In the genomic region with DNA sequence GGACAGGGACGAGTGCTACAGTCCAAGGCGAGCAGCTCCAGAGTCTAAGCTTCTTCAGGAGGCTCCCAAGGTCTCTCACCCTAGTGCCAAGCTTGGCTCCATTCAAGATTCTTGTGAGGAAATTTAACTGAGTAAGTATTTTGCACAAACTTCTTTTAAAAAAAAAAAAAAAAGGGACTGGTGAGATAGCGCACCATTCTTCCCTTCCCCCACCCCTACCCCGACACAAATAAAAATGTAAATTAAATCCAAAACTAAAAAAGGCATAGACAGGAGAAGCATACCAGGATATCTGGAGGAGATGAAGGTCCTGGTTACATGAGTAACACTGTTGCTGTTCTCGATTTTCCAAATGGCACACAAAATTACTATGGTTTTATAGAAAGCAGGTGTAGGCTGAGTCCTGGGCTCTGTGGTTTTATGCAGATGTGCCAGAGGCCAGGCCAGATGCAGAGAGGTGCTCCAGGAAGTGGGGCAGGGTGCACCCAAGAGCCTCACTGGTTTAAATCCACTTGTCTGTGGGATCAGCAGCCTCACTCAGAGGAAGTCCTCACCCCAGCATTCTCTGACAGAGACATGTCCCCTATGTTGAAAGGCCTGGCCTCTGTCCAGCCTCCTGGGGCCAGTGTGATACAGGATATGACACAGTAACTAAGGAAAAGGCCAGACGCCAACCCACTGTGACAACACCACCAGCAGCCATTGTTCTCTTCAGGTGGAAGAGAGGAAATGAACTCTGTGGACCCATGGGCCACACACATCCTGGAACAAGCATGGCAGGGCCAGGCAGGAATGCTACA, we compare ENCODE assay signal across 7 mouse cellular contexts. TPM values are rescaled to one million over a fixed set of nuclear protein-coding genes. Genes with fewer than 3 reads are reported as not detected.
DNase-seq lines count a peak whose midpoint lies in the region; ATAC-seq lines count a peak whose summit lies in the region.

No protein-coding gene starts in this region.

- H3K4me3 ChIP-seq in brown adipose tissue, adult 24 weeks (ENCODE audit: insufficient read depth, low read depth, low read length): no peak overlapping the region
- no peak overlapping the region for H3K4me3 ChIP-seq in limb, embryonic 12.5 days (replicated peaks)

- ATAC-seq in limb, embryonic 12.5 days (ENCODE audit: insufficient number of reproducible peaks, insufficient read depth, low FRiP score, low TSS enrichment, low read depth): no peak
- peak; percentile 24; the same call in 1 of the 2 replicates for ATAC-seq in monocyte, adult 5-6 weeks (replicated peaks; ENCODE audit: insufficient number of reproducible peaks, low FRiP score, low TSS enrichment, poor library complexity, severe bottlenecking)
- ATAC-seq in erythroblast, adult 5-6 weeks (replicated peaks; ENCODE audit: low FRiP score, poor library complexity, severe bottlenecking): no peak

- WGBS in limb, embryonic 12.5 days: 69% methylated on average over 6 of the region's 6 CpGs

- H3K27ac ChIP-seq in brown adipose tissue, adult 24 weeks (replicated peaks; ENCODE audit: low read depth, low read length): peak overlapping the region; percentile 95
- peak overlapping the region; percentile 74 for H3K27ac ChIP-seq in limb, embryonic 12.5 days

- no peaks in the 10 kb centered on the region for H3K27me3 ChIP-seq in limb, embryonic 12.5 days

- H3K4me1 ChIP-seq in brown adipose tissue, adult 24 weeks (ENCODE audit: control insufficient read depth, insufficient read depth, insufficient read length, low read length): peaks cover 27% of the 10 kb centered on the region
- H3K4me1 ChIP-seq in limb, embryonic 12.5 days (replicated peaks): peaks cover 34% of the 10 kb centered on the region

- DNase-seq in urinary bladder, postnatal 36 days (ENCODE audit: low spot score in 2 of 2): peak; percentile 18 to 82
- no peak for DNase-seq in urinary bladder, adult 2 months (ENCODE audit: low spot score)
- DNase-seq in heart, postnatal 10 days: peak; percentile 88

- intact Hi-C loops in heart, postnatal 10 days (cut with DNase I): no loop called here

- no peaks in the 10 kb centered on the region for H3K9me3 ChIP-seq in limb, embryonic 12.5 days

- no peaks in the 10 kb centered on the region for H3K36me3 ChIP-seq in limb, embryonic 12.5 days

- no peak overlapping the region; the same call in 1 of the 2 replicates for H3K9ac ChIP-seq in limb, embryonic 12.5 days (replicated peaks)

- no peak overlapping the region for H3K4me2 ChIP-seq in limb, embryonic 12.5 days

RNA-seq across cellular contexts. Expression of gene Pla2g6, which starts 5.0 kb away (rescaled TPM):
- polyA plus RNA-seq in urinary bladder, adult 2 months (2012; rRNA removed): 20.5 and 20.6 TPM in 2 replicates
- polyA plus RNA-seq in brown adipose tissue, adult 24 weeks (2012; ENCODE audit: insufficient read depth, insufficient read length, missing spikeins): 11.6 and 13.4 TPM in 2 replicates
- total RNA-seq in heart, postnatal 10 days (2021): 10 to 100 TPM in 1 of 2 experiments, 1 to 10 TPM in 1; 9.1 to 11.1 TPM
- 11.0 and 11.9 TPM in 2 replicates for polyA plus RNA-seq in limb, embryonic 12.5 days (2016; fragmentation: Nextera tagmentation; extraction: Ambion mirVana)
- total RNA-seq in monocyte, adult 5-6 weeks (2017): 1.1 to 5.4 TPM (median 3.4 TPM) in 3 replicates
- total RNA-seq in erythroblast, adult 5-6 weeks (2015; ENCODE audit: low replicate concordance): 1.9 and 4.6 TPM in 2 replicates
- 4.0 and 4.9 TPM in 2 replicates for total RNA-seq in erythroblast, adult 5-6 weeks (2017; ENCODE audit: low replicate concordance)

RNA-seq across cellular contexts. Expression of gene Maff, which starts 23.2 kb away (rescaled TPM):
- 11.0 and 13.0 TPM in 2 replicates for polyA plus RNA-seq in urinary bladder, adult 2 months (2012; rRNA removed)
- polyA plus RNA-seq in brown adipose tissue, adult 24 weeks (2012; ENCODE audit: insufficient read depth, insufficient read length, missing spikeins): 9.8 and 11.4 TPM in 2 replicates
- total RNA-seq in heart, postnatal 10 days (2021): 1 to 10 TPM; 4.8 to 6.0 TPM
- 1.5 and 2.0 TPM in 2 replicates for polyA plus RNA-seq in limb, embryonic 12.5 days (2016; fragmentation: Nextera tagmentation; extraction: Ambion mirVana)
- 9.8 to 14.5 TPM (median 10.4 TPM) in 3 replicates for total RNA-seq in monocyte, adult 5-6 weeks (2017)
- not detected in 2 replicates for total RNA-seq in erythroblast, adult 5-6 weeks (2015; ENCODE audit: low replicate concordance)
- total RNA-seq in erythroblast, adult 5-6 weeks (2017; ENCODE audit: low replicate concordance): not detected in 2 replicates

RNA-seq across cellular contexts. Expression of gene Baiap2l2, which starts 37.9 kb away (rescaled TPM):
- polyA plus RNA-seq in urinary bladder, adult 2 months (2012; rRNA removed): 4.5 and 4.8 TPM in 2 replicates
- 0.54 and 1.1 TPM in 2 replicates for polyA plus RNA-seq in brown adipose tissue, adult 24 weeks (2012; ENCODE audit: insufficient read depth, insufficient read length, missing spikeins)
- total RNA-seq in heart, postnatal 10 days (2021): under 1 TPM in 1 of 2 experiments, not detected in 1; 0.62 TPM
- polyA plus RNA-seq in limb, embryonic 12.5 days (2016; fragmentation: Nextera tagmentation; extraction: Ambion mirVana): 8.6 and 10.0 TPM in 2 replicates
- total RNA-seq in monocyte, adult 5-6 weeks (2017): 0.57 TPM in 1 of 3 replicates, not detected in the others
- total RNA-seq in erythroblast, adult 5-6 weeks (2015; ENCODE audit: low replicate concordance): not detected in 2 replicates
- total RNA-seq in erythroblast, adult 5-6 weeks (2017; ENCODE audit: low replicate concordance): not detected in 2 replicates
